Mouse (Mus musculus) hindbrain, embryonic 11.5 days (tissue): ENCODE data around the gene Tenm2. TPM values are rescaled to one million over a fixed set of nuclear protein-coding genes. Genes with fewer than 3 reads are reported as not detected.

Experiments used
- ATAC-seq: fragments of 200-750 bp; cut with Nextera tagmentation; 2 replicates; pipeline ENCODE4 v1.8.0; 2017; ENCODE audit warnings: mild to moderate bottlenecking, moderate TSS enrichment, moderate library complexity; ENCODE audit not compliant: low FRiP score
- DNase-seq: peaks from one replicate; pipeline ENCODE4 v3.0.0-alpha.2; 2015; ENCODE audit warnings: low spot score
- H3K27ac ChIP-seq: fragments of 300-500 bp; sonication (generic); 2 replicates; pipeline ENCODE4 v1.5.1; 2014; ENCODE audit warnings: mild to moderate bottlenecking, low read depth, low read length
- H3K27me3 ChIP-seq: fragments of 300-500 bp; sonication (generic); 2 replicates; pipeline ENCODE4 v1.6.1; 2014; ENCODE audit warnings: mild to moderate bottlenecking, low read length, moderate library complexity, mixed read lengths; ENCODE audit not compliant: control insufficient read depth, insufficient read depth
- H3K36me3 ChIP-seq: fragments of 300-500 bp; sonication (generic); 2 replicates; pipeline ENCODE4 v1.6.1; 2014; ENCODE audit warnings: mild to moderate bottlenecking, low read length, moderate library complexity, mixed read lengths; ENCODE audit not compliant: control insufficient read depth, insufficient read depth
- H3K4me1 ChIP-seq: fragments of 300-500 bp; sonication (generic); replicated peaks from 2 replicates; pipeline ENCODE4 v1.6.1; 2014; ENCODE audit warnings: low read length, mixed read lengths; ENCODE audit not compliant: control insufficient read depth, insufficient read depth
- H3K4me2 ChIP-seq: fragments of 300-500 bp; sonication (generic); replicated peaks from 2 replicates; pipeline ENCODE4 v1.6.1; 2014; ENCODE audit warnings: mild to moderate bottlenecking, low read depth, low read length
- H3K4me3 ChIP-seq: fragments of 300-500 bp; sonication (generic); 2 replicates; pipeline ENCODE4 v1.5.1; 2014; ENCODE audit warnings: low read depth, low read length
- H3K9ac ChIP-seq: fragments of 300-500 bp; sonication (generic); 2 replicates; pipeline ENCODE4 v1.6.1; 2014; ENCODE audit warnings: low read depth, low read length
- H3K9me3 ChIP-seq: fragments of 300-500 bp; sonication (generic); 2 replicates; pipeline ENCODE4 v1.6.1; 2016; ENCODE audit warnings: low read length; ENCODE audit not compliant: control insufficient read depth
- WGBS: fragments of 180-500 bp; shearing (Covaris S2); extraction: QIAGEN DNeasy Blood & Tissue Kit; methylation state at CpG from one replicate; pipeline ENCODE4 v1.1.7; 2014; 5-methylcytosine and 5-hydroxymethylcytosine counted together
- polyA plus RNA-seq: library from polyadenylated mRNA; unstranded; fragments of >200 nt; fragmentation: Nextera tagmentation; extraction: Ambion mirVana; gene quantifications from 2 replicates; pipeline ENCODE4 v1.2.1, GENCODE M21; 2014

Tenm2 gene
- polyA plus RNA-seq, 1 experiment from 2014 or later, result 9.0 TPM

DNA sequence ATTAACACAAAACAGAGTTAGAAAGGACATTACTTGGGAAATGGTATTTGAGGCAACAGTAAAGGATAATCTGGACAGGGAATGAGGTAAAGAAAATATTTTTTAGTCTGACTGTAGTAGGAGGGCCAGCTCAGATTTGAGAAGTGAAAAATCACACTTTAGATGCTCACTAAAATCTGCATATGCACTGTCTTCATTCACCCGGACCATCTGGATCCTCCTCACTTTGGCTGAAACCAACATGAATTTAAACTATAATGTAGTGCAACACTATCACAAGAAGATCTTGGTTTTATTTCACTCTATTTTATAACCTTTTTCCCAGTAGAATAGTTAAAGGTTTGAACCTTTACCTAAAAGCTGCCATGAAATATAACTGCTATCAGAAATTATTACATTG, 326.7 kb downstream of the Tenm2 start:
- no peak for ATAC-seq
- H3K36me3 ChIP-seq, result no peaks in the 10 kb centered on the region
- no peak for DNase-seq

DNA sequence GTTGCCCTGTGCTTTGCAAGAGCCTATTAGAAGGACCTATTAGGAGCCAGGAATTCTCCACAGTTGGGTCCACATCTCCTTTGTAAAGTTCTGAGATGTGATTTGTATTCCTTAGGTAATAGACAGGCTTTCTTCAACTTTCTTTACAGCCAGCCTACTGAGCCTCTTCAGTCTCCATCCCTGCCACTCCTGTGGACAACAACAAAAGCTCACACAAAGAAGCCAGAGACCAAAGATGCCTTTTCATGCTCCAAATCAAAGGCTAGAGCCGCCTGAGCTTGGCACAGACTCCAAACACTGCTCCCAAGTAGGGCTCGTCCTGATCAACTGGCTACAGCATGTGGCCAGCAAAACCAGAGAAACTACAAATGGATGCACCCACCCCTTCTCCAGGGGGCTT, 333.5 kb downstream of the Tenm2 start:
- no peak for ATAC-seq
- no peak for DNase-seq
- WGBS, result 18% methylated on average over 2 of the region's 2 CpGs

More for the DNA sequence above, 326.7 kb downstream of the Tenm2 start:
- H3K27me3 ChIP-seq, result no peaks in the 10 kb centered on the region
- WGBS, result 94% methylated on average over 1 of the region's 1 CpGs
- H3K27ac ChIP-seq, result no peak overlapping the region
- no peaks in the 10 kb centered on the region for H3K4me1 ChIP-seq
- H3K9me3 ChIP-seq, result no peaks in the 10 kb centered on the region
- H3K4me3 ChIP-seq, result no peak overlapping the region
- H3K9ac ChIP-seq, result no peak overlapping the region
- no peak overlapping the region for H3K4me2 ChIP-seq

DNA sequence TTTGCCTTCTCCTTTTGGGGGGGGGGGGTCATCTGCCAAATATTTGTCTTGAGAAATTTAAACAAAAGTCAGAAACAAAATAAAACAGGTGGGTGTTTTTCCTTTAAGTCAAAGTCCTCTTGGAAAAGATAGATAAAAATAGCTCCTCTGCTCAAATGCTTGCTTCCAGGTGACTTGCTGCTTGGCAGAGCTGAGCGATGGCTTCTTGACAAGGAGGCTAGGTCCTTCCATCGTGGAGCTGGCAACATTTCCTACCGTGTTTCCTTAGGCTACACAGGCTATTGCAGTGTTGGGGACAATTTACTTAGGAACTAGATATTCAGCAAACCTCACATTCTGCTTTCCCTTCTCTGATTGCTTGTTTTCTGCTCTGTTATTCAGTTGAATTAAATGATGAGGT, 342.7 kb downstream of the Tenm2 start:
- Histone ChIP-seq H3K27ac (no peak overlapping the region), H3K4me3 (no peak overlapping the region), H3K4me1 (no peaks in the 10 kb centered on the region), H3K36me3 (no peaks in the 10 kb centered on the region), H3K4me2 (no peak overlapping the region), H3K27me3 (no peaks in the 10 kb centered on the region), H3K9ac (no peak overlapping the region), H3K9me3 (no peaks in the 10 kb centered on the region)
- no peak for DNase-seq
- no peak for ATAC-seq
- WGBS, result 89% methylated on average over 3 of the region's 3 CpGs

More for the DNA sequence above, 333.5 kb downstream of the Tenm2 start:
- H3K36me3 ChIP-seq, result no peaks in the 10 kb centered on the region
- H3K9ac ChIP-seq, result no peak overlapping the region
- no peaks in the 10 kb centered on the region for H3K9me3 ChIP-seq
- H3K27me3 ChIP-seq, result no peaks in the 10 kb centered on the region
- no peak overlapping the region for H3K27ac ChIP-seq
- no peak overlapping the region for H3K4me2 ChIP-seq
- H3K4me1 ChIP-seq, result no peaks in the 10 kb centered on the region
- no peak overlapping the region for H3K4me3 ChIP-seq

DNA sequence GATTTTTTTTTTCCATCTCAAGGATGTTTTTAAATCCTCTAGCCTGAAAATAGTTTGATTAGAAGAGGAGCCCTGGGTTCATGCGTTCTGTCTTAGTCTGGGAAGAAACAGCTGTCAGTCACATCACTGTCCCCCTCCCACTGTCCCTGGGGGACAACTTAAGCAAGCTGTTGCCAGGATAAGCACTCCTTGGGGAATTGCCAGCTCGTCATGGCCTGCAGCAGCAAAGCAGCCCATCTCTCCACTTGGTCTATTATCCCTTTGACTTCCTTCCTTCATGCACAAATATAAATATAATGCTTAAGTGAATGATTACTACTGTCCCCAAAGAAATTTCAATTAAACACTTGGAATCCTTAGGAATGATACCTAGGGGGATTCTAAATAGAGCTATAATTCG, 344.7 kb downstream of the Tenm2 start:
- H3K4me2 ChIP-seq, result no peak overlapping the region
- no peak overlapping the region for H3K4me3 ChIP-seq
- ATAC-seq, result no peak
- no peak overlapping the region for H3K9ac ChIP-seq
- no peaks in the 10 kb centered on the region for H3K36me3 ChIP-seq
- H3K9me3 ChIP-seq, result no peaks in the 10 kb centered on the region
- 42% methylated on average over 3 of the region's 3 CpGs for WGBS
- no peaks in the 10 kb centered on the region for H3K4me1 ChIP-seq
- H3K27me3 ChIP-seq, result no peaks in the 10 kb centered on the region
- H3K27ac ChIP-seq, result no peak overlapping the region
- DNase-seq, result peak; percentile 36

DNA sequence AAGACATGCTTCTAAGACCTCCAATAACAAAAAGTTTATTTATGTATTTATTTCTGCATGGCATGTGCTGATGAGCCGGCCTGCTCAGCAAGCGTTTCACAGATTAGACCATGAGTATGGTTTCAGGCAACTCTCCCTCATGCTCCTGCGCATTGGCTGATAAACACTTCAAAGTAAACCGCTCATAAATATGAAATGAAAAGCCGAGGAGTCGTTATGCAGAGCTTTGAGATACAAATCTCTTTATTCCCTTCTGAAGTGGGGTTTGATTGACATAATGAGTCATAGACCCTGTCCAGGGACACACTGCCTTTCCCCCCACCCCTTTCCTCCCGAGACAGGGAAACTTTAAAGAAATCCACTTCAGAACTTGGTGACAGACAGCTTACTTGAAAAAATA, 348.3 kb downstream of the Tenm2 start:
- Histone ChIP-seq H3K36me3 (no peaks in the 10 kb centered on the region), H3K27me3 (no peaks in the 10 kb centered on the region), H3K27ac (no peak overlapping the region), H3K9ac (no peak overlapping the region), H3K9me3 (no peaks in the 10 kb centered on the region), H3K4me2 (no peak overlapping the region), H3K4me3 (no peak overlapping the region), H3K4me1 (no peaks in the 10 kb centered on the region)
- ATAC-seq, result no peak
- no peak for DNase-seq
- WGBS, result 60% methylated on average over 7 of the region's 7 CpGs

DNA sequence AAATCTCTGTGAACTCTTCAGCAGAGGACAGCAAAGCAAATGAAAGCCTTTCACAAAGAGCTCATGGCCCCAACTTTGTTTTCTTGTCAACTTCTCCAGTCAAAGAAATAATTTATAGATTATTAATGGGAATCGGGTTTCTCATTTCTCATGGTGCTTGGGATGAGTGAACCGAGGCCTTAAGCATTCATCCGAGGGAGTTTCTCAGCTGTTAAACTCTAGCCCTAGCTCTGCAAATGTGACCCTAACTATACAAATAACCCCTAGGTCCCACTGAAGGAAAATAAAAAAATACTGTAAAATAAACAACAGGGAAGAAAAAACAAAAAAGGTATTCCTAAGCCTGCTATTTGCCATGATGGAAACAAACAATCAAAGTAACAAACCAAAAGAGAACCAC, 349.6 kb downstream of the Tenm2 start:
- DNase-seq (no peak), ATAC-seq (no peak)
- H3K27ac ChIP-seq, result no peak overlapping the region
- H3K4me1 ChIP-seq, result no peaks in the 10 kb centered on the region
- H3K27me3 ChIP-seq, result no peaks in the 10 kb centered on the region
- no peak overlapping the region for H3K4me3 ChIP-seq
- no peak overlapping the region for H3K9ac ChIP-seq
- H3K36me3 ChIP-seq, result no peaks in the 10 kb centered on the region
- H3K4me2 ChIP-seq, result no peak overlapping the region
- no peaks in the 10 kb centered on the region for H3K9me3 ChIP-seq
- WGBS, result 73% methylated on average over 3 of the region's 3 CpGs

DNA sequence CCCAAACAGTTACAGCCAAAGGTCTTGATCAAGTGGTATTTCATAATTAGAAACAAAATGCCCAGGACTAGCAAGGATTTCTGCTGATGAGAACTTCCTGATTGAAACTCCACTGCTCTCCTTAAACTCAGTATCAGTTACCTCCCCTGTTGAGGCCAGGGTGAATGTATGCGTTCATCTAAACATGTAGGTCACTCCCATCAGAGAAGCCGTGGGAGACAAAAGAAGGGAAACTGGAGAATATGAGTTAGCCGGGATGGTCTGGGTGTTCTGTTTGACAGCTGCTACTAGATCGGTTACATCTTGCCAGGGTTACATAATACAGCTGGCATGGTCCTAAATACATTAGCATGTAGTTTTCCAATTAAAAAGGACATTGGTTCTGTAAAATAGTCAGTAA, 362.8 kb downstream of the Tenm2 start:
- no peaks in the 10 kb centered on the region for H3K9me3 ChIP-seq
- no peak for DNase-seq

DNA sequence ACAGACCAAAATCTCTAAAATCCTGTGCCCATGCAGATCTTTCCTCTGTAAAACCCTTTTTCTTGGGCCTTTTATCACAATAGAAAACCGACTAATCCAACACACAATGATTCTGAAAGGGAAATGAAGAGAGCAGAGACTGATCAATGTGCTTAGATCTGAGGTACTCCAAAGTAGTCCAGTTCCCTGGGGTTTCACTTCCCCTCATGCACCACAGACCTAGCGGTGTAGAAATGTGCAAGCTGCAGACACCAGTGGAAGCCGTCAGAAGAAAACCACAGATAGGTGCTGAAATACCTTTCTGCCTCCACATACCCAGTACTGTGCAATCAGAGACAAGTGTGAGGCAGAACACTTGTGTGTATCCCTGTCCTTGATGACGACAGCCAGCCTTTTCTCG, 365.2 kb downstream of the Tenm2 start:
- Histone ChIP-seq H3K9ac (no peak overlapping the region), H3K36me3 (no peaks in the 10 kb centered on the region), H3K27me3 (no peaks in the 10 kb centered on the region), H3K4me3 (no peak overlapping the region), H3K9me3 (no peaks in the 10 kb centered on the region), H3K4me2 (no peak overlapping the region), H3K27ac (no peak overlapping the region), H3K4me1 (no peaks in the 10 kb centered on the region)
- no peak for ATAC-seq
- DNase-seq, result no peak
- WGBS, result 86% methylated on average over 5 of the region's 5 CpGs

More for the DNA sequence above, 362.8 kb downstream of the Tenm2 start:
- no peak for ATAC-seq
- no peak overlapping the region for H3K27ac ChIP-seq
- H3K27me3 ChIP-seq, result no peaks in the 10 kb centered on the region
- no peak overlapping the region for H3K4me3 ChIP-seq
- no peak overlapping the region for H3K4me2 ChIP-seq
- no peaks in the 10 kb centered on the region for H3K36me3 ChIP-seq
- no peaks in the 10 kb centered on the region for H3K4me1 ChIP-seq
- no peak overlapping the region for H3K9ac ChIP-seq
- WGBS, result 60% methylated on average over 4 of the region's 4 CpGs

DNA sequence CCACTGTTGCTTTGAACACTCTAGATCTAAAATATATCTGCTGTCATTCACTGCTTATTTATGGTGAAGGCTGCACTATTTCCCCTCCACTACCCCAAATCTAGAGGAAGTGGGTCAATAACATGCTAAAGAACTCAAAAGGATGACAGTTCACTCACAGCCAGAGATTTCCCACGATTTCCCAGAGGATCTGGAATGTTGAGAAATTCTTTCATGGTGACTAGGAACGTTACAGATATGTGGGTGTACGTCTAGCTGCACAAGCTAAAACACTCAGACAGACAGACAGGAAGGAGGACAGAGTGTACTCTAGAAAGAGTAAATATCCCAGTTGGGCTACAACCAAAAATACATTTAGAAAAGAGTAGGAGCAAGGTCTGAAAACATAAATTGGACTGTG, 384.1 kb downstream of the Tenm2 start:
- H3K9me3 ChIP-seq, result no peaks in the 10 kb centered on the region
- no peak overlapping the region for H3K4me3 ChIP-seq
- 68% methylated on average over 3 of the region's 3 CpGs for WGBS
- no peaks in the 10 kb centered on the region for H3K27me3 ChIP-seq
- no peak overlapping the region for H3K27ac ChIP-seq
- H3K4me1 ChIP-seq, result no peaks in the 10 kb centered on the region
- DNase-seq, result no peak
- H3K4me2 ChIP-seq, result no peak overlapping the region
- H3K36me3 ChIP-seq, result no peaks in the 10 kb centered on the region
- ATAC-seq, result no peak
- H3K9ac ChIP-seq, result no peak overlapping the region
